Mouse (Mus musculus) megakaryocyte, embryonic 14.5 days (primary cell): ENCODE measurements around the gene Gm16253. TPM values are rescaled to one million over a fixed set of nuclear protein-coding genes. Genes with fewer than 3 reads are reported as not detected.

Experiments
- H3K27me3 ChIP-seq: replicated peaks from 2 replicates; pipeline ENCODE3; 2012; ENCODE audit warnings: inconsistent platforms
- H3K36me3 ChIP-seq: replicated peaks from 2 replicates; pipeline ENCODE3; 2012; ENCODE audit warnings: low read length, inconsistent platforms, mixed read lengths
- H3K4me1 ChIP-seq: 2 replicates; pipeline ENCODE4 v1.6.1; 2012; ENCODE audit warnings: inconsistent platforms
- H3K4me3 ChIP-seq: replicated peaks from 2 replicates; pipeline ENCODE3; 2012; ENCODE audit warnings: moderate library complexity, mild to moderate bottlenecking, inconsistent platforms
- H3K9me3 ChIP-seq: 2 replicates; pipeline ENCODE4 v1.6.1; 2012; ENCODE audit warnings: inconsistent platforms
- FLI1 ChIP-seq: IDR thresholded peaks from 2 replicates; pipeline ENCODE4 v1.6.1; 2012; ENCODE audit warnings: low read length, inconsistent platforms, mixed read lengths
- GATA1 ChIP-seq: IDR thresholded peaks from 3 replicates; pipeline ENCODE4 v1.6.1; 2012; ENCODE audit warnings: mixed read lengths, low read length, inconsistent platforms, borderline replicate concordance
- polyA plus RNA-seq: library from polyadenylated mRNA; stranded (reverse); fragments of >175 nt; gene quantifications from 2 replicates; pipeline ENCODE4 v1.2.3, GENCODE M21; 2012; ENCODE audit warnings: low replicate concordance; ENCODE audit not compliant: insufficient read depth

Gm16253 gene
- polyA plus RNA-seq, 1 experiment, result 0.51 TPM

- no peak for TF ChIP-seq GATA1
- no peak for TF ChIP-seq FLI1
- peaks cover 47% of the 10 kb centered on the region for H3K4me1 ChIP-seq
- peaks cover 38% of the 10 kb centered on the region for H3K36me3 ChIP-seq
- peak overlapping the region; percentile 96 for H3K4me3 ChIP-seq
- H3K9me3 ChIP-seq, result no peaks in the 10 kb centered on the region
- no peaks in the 10 kb centered on the region for H3K27me3 ChIP-seq
These were observed 19.8 kb upstream of the Gm16253 start for GRCm38 (mm10) chr3:96556651-96557635.

- Histone ChIP-seq H3K4me3 (peak within 1 kb of the TSS; percentile 96), H3K9me3 (no peaks in the 10 kb centered on the region), H3K36me3 (peaks cover 40% of the 10 kb centered on the region), H3K4me1 (peaks cover 51% of the 10 kb centered on the region), H3K27me3 (no peaks in the 10 kb centered on the region)
- TF ChIP-seq GATA1, result no peak
- 0 out of 2 replicates have a peak, but pooled peaks have one; percentile 21 for TF ChIP-seq FLI1
These were observed 19.1 kb upstream of the Gm16253 start, which contains the start of gene Txnip for GRCm38 (mm10) chr3:96557694-96558093. Gene Txnip (plus strand): TSS chr3:96557957.

- H3K9me3 ChIP-seq, result no peaks in the 10 kb centered on the region
- peaks cover 56% of the 10 kb centered on the region for H3K4me1 ChIP-seq
- no peak for TF ChIP-seq GATA1
- TF ChIP-seq FLI1, result no peak
- H3K27me3 ChIP-seq, result no peaks in the 10 kb centered on the region
- H3K36me3 ChIP-seq, result peaks cover 40% of the 10 kb centered on the region
- peak overlapping the region; percentile 96 for H3K4me3 ChIP-seq
These were observed 18.6 kb upstream of the Gm16253 start for GRCm38 (mm10) chr3:96558159-96558558.

- Histone ChIP-seq H3K4me1 (peaks cover 56% of the 10 kb centered on the region), H3K27me3 (no peaks in the 10 kb centered on the region), H3K4me3 (peak overlapping the region; percentile 96), H3K9me3 (no peaks in the 10 kb centered on the region), H3K36me3 (peaks cover 40% of the 10 kb centered on the region)
- TF ChIP-seq GATA1 (no peak), FLI1 (no peak)
These were observed 18.1 kb upstream of the Gm16253 start for GRCm38 (mm10) chr3:96558668-96559196.

- peaks cover 40% of the 10 kb centered on the region for H3K36me3 ChIP-seq
- H3K9me3 ChIP-seq, result no peaks in the 10 kb centered on the region
- peak overlapping the region; percentile 96 for H3K4me3 ChIP-seq
- no peaks in the 10 kb centered on the region for H3K27me3 ChIP-seq
- no peak for TF ChIP-seq GATA1
- no peak for TF ChIP-seq FLI1
- peaks cover 57% of the 10 kb centered on the region for H3K4me1 ChIP-seq
These were observed 17.3 kb upstream of the Gm16253 start for GRCm38 (mm10) chr3:96559398-96559910.

- TF ChIP-seq FLI1 (no peak), GATA1 (no peak)
- Histone ChIP-seq H3K4me1 (peaks cover 64% of the 10 kb centered on the region), H3K4me3 (peak overlapping the region; percentile 96), H3K9me3 (no peaks in the 10 kb centered on the region), H3K36me3 (peaks cover 40% of the 10 kb centered on the region), H3K27me3 (no peaks in the 10 kb centered on the region)
These were observed 16.6 kb upstream of the Gm16253 start for GRCm38 (mm10) chr3:96559911-96560850.

GRCm38 (mm10) chr3:96560881-96561668 lies 15.7 kb upstream of the Gm16253 start:
- H3K36me3 ChIP-seq, result peaks cover 40% of the 10 kb centered on the region
- H3K4me1 ChIP-seq, result peaks cover 67% of the 10 kb centered on the region
- H3K4me3 ChIP-seq, result peak overlapping the region; percentile 96
- H3K9me3 ChIP-seq, result no peaks in the 10 kb centered on the region
- no peaks in the 10 kb centered on the region for H3K27me3 ChIP-seq
- TF ChIP-seq GATA1 (no peak), FLI1 (no peak)

- Histone ChIP-seq H3K4me3 (peak overlapping the region; percentile 82), H3K9me3 (peaks cover 4% of the 10 kb centered on the region; the same call in 1 of the 2 replicates), H3K36me3 (peaks cover 40% of the 10 kb centered on the region), H3K27me3 (no peaks in the 10 kb centered on the region), H3K4me1 (peaks cover 73% of the 10 kb centered on the region)
- no peak for TF ChIP-seq FLI1
- TF ChIP-seq GATA1, result no peak
These were observed 14.7 kb upstream of the Gm16253 start for GRCm38 (mm10) chr3:96561946-96562681.
